Mouse (Mus musculus) embryonic facial prominence, embryonic 13.5 days (tissue): ENCODE measurements around the gene Tut1. TPM values are rescaled to one million over a fixed set of nuclear protein-coding genes. Genes with fewer than 3 reads are reported as not detected.
A peak's percentile ranks its signal among the peaks of the same experiment; 100 is the strongest.

Experiments used
- ATAC-seq: fragments of 200-750 bp; cut with Nextera tagmentation; 2 replicates; pipeline ENCODE4 v1.8.0; 2017; ENCODE audit warnings: low read depth; ENCODE audit not compliant: insufficient number of reproducible peaks, insufficient read depth, low FRiP score, low TSS enrichment
- H3K27ac ChIP-seq: fragments of 300-500 bp; sonication (generic); 2 replicates; pipeline ENCODE4 v1.5.1; 2015; ENCODE audit warnings: moderate library complexity, mild to moderate bottlenecking, inconsistent platforms
- H3K27me3 ChIP-seq: fragments of 300-500 bp; sonication (generic); 2 replicates; pipeline ENCODE4 v1.6.1; 2015; ENCODE audit warnings: mild to moderate bottlenecking, inconsistent platforms
- H3K36me3 ChIP-seq: fragments of 300-500 bp; sonication (generic); 2 replicates; pipeline ENCODE4 v1.6.1; 2015; ENCODE audit warnings: mild to moderate bottlenecking, inconsistent platforms
- H3K4me1 ChIP-seq: fragments of 300-500 bp; sonication (generic); 2 replicates; pipeline ENCODE4 v1.6.1; 2015; ENCODE audit warnings: inconsistent platforms
- H3K4me2 ChIP-seq: fragments of 300-500 bp; sonication (generic); 2 replicates; pipeline ENCODE4 v1.6.1; 2015; ENCODE audit warnings: moderate library complexity, mild to moderate bottlenecking, inconsistent platforms
- H3K4me3 ChIP-seq: fragments of 300-500 bp; sonication (generic); 2 replicates; pipeline ENCODE4 v1.5.1; 2015; ENCODE audit warnings: mild to moderate bottlenecking, inconsistent platforms
- H3K9ac ChIP-seq: fragments of 300-500 bp; sonication (generic); 2 replicates; pipeline ENCODE4 v1.6.1; 2015; ENCODE audit warnings: mild to moderate bottlenecking, inconsistent platforms
- H3K9me3 ChIP-seq: fragments of 300-500 bp; sonication (generic); 2 replicates; pipeline ENCODE4 v1.6.1; 2016; ENCODE audit warnings: inconsistent platforms
- WGBS: fragments of 180-500 bp; shearing (Covaris S2); methylation state at CpG from one replicate; pipeline ENCODE4 v1.1.7; 2015; ENCODE audit warnings: mixed read lengths; 5-methylcytosine and 5-hydroxymethylcytosine counted together
- polyA plus RNA-seq: library from polyadenylated mRNA; unstranded; fragments of >200 nt; fragmentation: Nextera tagmentation; extraction: Ambion mirVana; gene quantifications from 2 replicates; pipeline ENCODE4 v1.2.1, GENCODE M21; 2015

Tut1 gene
- polyA plus RNA-seq: 33.6 and 34.5 TPM in 2 replicates

DNA sequence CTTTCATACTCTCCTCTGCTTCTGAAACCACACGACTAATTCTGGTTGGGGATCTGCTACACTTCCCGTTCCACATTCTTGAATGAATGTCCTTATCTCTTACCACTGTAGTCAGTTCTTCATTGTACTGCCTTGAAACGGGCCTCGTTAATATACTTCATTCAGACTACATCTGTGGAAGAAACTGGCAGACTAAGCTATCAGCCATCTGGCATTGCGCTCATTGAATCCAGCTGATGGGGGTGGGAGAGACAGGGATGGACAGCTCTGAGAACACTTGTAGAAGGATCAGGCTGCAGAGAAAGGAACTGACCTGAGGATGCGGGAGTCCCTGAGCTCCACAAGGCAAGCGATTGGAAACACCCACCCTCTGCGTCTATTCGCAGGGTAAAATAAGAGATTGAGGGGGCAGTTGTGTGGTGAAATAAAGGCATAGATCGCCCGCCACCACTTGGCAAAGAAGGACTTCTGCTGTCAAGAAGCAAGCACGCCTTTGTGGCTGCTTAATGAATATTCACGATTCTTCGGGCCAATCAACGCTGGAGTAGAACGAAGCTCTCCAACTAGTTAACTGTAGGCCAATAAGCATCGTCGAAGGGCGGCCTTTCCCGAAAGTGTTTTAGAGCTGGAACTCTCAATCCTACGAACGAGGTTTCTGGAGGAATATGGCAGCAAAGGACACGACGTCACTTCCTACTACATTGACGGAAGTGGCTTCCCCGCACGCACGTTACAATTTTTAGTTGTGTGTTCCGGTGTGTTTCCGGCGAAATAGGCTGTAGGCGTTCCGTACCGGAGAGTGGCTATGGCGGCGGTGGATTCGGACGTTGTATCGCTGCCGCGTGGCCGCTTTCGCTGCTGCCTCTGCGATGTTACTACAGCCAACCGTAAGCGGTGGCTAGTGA, at the start of gene Tut1:
TSS of gene Tut1 (plus strand) at position 713 of the 905 bp plus-strand sequence.
- Histone ChIP-seq H3K9ac (peak within 1 kb of the TSS; percentile 81), H3K4me1 (peaks cover 26% of the 10 kb centered on the region), H3K36me3 (peaks cover 71% of the 10 kb centered on the region), H3K27ac (peak within 1 kb of the TSS; percentile 86), H3K4me3 (peak within 1 kb of the TSS; percentile 83), H3K27me3 (no peaks in the 10 kb centered on the region), H3K9me3 (no peaks in the 10 kb centered on the region), H3K4me2 (peak within 1 kb of the TSS; percentile 82)
- 3% methylated on average over 46 of the region's 46 CpGs for WGBS
- ATAC-seq: peak; percentile 90

DNA sequence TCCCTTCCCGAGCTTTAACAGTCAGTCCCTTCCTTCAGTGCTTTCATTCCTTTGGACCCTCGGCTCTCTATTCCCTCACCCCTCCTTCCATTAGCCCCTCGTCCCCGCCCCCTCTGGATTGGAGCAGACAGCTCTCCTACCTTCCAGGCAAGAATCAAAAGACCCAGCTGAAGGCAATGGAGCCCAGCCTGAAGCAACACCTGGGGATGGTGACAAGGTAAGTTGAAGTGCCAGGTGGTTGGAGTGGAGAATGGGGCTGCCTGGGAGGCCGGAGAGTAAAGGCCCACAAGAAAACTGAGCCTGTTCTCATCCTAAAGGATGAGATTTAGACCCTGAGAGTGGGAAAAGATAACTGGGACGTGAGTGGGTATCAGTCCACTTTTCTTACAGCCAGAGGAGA, 45.1 kb upstream of the Tut1 start:
- no peak for ATAC-seq
- 89% methylated on average over 6 of the region's 6 CpGs for WGBS
- H3K4me1 ChIP-seq: no peaks in the 10 kb centered on the region

DNA sequence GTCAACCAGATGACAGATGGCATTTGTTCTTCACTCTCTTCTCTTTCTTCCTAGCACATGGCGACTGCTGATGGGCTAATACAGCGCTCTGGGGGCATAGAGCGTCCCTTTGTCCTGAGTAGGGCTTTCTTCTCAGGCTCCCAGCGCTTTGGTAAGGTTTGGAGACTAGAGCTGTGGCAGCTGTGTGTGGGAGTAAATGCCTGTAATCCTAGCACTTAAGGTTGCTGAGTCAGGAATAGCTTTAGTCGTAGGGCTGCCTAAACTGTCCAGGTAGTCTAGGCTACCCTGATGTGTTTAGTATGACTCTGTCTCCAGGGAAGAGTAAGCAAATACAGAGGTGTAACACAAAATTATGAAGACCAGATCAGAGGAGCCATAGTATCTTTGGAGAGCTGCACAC, 41.8 kb upstream of the Tut1 start:
- Histone ChIP-seq H3K4me2 (no peak overlapping the region), H3K9me3 (no peaks in the 10 kb centered on the region), H3K27ac (no peak overlapping the region), H3K36me3 (peaks cover 100% of the 10 kb centered on the region), H3K4me3 (no peak overlapping the region), H3K9ac (no peak overlapping the region; the same call in 1 of the 2 replicates), H3K27me3 (no peaks in the 10 kb centered on the region), H3K4me1 (no peaks in the 10 kb centered on the region)
- ATAC-seq: no peak
- WGBS: 90% methylated on average over 5 of the region's 5 CpGs

More for the DNA sequence above, 45.1 kb upstream of the Tut1 start:
- H3K9me3 ChIP-seq: no peaks in the 10 kb centered on the region
- H3K4me2 ChIP-seq: no peak overlapping the region
- no peaks in the 10 kb centered on the region for H3K27me3 ChIP-seq
- no peak overlapping the region for H3K27ac ChIP-seq
- peaks cover 96% of the 10 kb centered on the region for H3K36me3 ChIP-seq
- H3K4me3 ChIP-seq: no peak overlapping the region
- H3K9ac ChIP-seq: 0 out of 2 replicates have a peak overlapping the region, but pooled peaks have one; percentile 32

DNA sequence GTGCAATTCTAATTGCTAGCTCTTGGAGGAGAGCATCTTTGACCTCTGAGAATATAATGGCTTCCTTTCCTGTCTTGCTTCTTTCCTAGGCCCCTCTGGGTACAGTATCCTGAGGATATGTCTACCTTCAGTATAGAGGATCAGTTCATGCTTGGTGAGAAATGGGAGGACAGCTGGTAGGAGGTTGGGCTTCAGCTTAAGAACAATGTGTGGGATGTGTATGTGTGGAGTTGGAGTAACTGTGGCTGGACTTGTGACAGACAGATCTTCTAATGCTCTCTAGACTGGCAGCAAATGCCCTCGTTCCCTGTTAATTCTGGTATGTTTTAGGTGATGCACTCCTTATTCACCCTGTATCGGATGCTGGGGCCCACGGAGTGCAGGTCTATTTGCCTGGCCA, 39.4 kb upstream of the Tut1 start:
- Histone ChIP-seq H3K27ac (no peak overlapping the region), H3K9me3 (no peaks in the 10 kb centered on the region), H3K27me3 (no peaks in the 10 kb centered on the region), H3K4me2 (no peak overlapping the region), H3K9ac (no peak overlapping the region), H3K4me3 (no peak overlapping the region), H3K36me3 (peaks cover 80% of the 10 kb centered on the region), H3K4me1 (no peaks in the 10 kb centered on the region)
- ATAC-seq: no peak
- 96% methylated on average over 3 of the region's 3 CpGs for WGBS

DNA sequence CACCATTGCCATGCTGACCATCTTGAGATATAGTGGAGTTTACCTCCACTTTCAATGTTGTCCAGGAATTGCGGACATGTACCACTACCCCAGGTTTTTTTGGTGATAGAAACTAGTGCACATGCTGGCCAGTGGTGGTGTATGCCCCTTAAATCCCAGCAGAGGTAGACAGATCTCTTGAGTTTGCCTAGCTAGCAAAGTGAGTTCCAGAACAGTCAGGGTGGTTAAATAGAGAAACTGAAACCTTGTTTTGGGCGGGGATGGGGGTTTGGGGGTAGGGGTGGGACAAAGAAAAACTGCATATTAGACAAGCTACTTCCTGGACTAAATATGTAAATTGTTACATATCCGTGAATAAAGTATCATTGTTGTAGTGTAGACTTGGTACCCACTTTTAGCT, 34.6 kb upstream of the Tut1 start:
- Histone ChIP-seq H3K4me1 (peaks cover 17% of the 10 kb centered on the region), H3K36me3 (peaks cover 36% of the 10 kb centered on the region), H3K27me3 (no peaks in the 10 kb centered on the region), H3K27ac (no peak overlapping the region), H3K4me3 (no peak overlapping the region), H3K9me3 (no peaks in the 10 kb centered on the region), H3K4me2 (no peak overlapping the region), H3K9ac (no peak overlapping the region)
- WGBS: 90% methylated on average over 3 of the region's 3 CpGs
- ATAC-seq: no peak

DNA sequence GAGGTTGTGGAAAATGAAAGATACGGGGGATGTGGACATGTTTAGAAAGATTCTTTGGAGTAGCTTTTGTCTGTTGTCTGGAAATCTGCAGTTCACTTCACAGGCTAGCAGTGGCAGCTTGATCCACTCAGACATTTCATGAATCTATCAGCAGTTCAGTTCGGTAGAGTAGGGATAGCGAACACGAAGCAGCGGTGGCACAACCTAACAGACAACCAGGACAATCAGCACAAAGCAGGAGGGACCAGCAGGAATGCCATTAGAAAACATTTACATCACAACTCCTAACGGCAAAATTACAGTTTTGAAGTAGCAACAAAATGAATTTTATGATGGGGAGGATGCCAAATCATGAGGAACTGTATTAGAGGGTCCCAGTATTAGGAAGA, 34.0 kb upstream of the Tut1 start:
- H3K9me3 ChIP-seq: no peaks in the 10 kb centered on the region
- peak overlapping the region; percentile 82 for H3K4me3 ChIP-seq
- peaks cover 29% of the 10 kb centered on the region for H3K36me3 ChIP-seq
- H3K27ac ChIP-seq: peak overlapping the region; percentile 89
- no peak for ATAC-seq
- H3K4me1 ChIP-seq: peaks cover 17% of the 10 kb centered on the region
- WGBS: 70% methylated on average over 6 of the region's 6 CpGs
- peak overlapping the region; percentile 84 for H3K9ac ChIP-seq
- H3K4me2 ChIP-seq: peak overlapping the region; percentile 76
- H3K27me3 ChIP-seq: no peaks in the 10 kb centered on the region

DNA sequence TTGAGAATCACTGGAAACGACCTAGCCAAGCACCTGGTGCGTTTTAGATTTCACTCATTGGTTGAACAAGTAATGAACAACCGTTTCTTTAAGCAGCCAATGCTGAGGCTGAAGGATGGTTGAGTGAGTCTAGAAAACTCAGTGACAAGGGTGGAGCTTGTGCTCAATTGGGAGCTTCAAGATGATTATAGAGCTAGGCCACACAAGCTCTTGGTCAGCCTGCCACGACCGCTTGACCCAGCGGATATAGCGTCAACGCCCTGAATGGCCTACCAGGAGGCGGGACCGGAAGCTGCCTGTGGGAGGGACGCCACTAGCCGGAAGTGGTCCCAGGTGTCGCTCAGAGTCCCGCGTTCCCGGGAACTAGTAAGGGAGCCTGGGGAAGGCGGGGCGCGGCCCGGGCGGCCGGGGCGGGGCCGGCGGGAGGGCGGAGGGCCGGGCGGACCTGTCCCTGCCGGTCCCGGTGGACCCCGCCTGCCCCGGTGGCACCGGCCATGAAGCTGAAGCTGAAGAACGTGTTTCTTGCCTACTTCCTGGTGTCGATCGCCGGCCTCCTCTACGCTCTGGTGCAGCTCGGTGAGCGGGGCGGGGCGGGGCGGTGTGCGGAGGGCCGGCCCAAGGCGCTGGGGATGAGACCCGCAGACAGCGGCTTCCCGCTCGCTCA, 33.4 kb upstream of the Tut1 start, which contains the start of gene B3gat3:
TSS of gene B3gat3 (plus strand) at position 302 of the 664 bp plus-strand sequence.
- Histone ChIP-seq H3K9ac (peak within 1 kb of the TSS; percentile 84), H3K9me3 (no peaks in the 10 kb centered on the region), H3K27ac (peak within 1 kb of the TSS; percentile 89), H3K4me1 (peaks cover 17% of the 10 kb centered on the region), H3K4me2 (peak within 1 kb of the TSS; percentile 76), H3K36me3 (peaks cover 25% of the 10 kb centered on the region), H3K4me3 (peak within 1 kb of the TSS; percentile 82), H3K27me3 (no peaks in the 10 kb centered on the region)
- WGBS: 2% methylated on average over 50 of the region's 50 CpGs
- ATAC-seq: peak; percentile 93

- H3K4me3 ChIP-seq: peak overlapping the region; percentile 82
- under 1% methylated on average over 6 of the region's 6 CpGs for WGBS
- no peaks in the 10 kb centered on the region for H3K9me3 ChIP-seq
- H3K27me3 ChIP-seq: no peaks in the 10 kb centered on the region
- H3K4me1 ChIP-seq: peaks cover 17% of the 10 kb centered on the region
- H3K4me2 ChIP-seq: peak overlapping the region; percentile 76
- peak overlapping the region; percentile 89 for H3K27ac ChIP-seq
- no peak; the same call in 1 of the 2 replicates for ATAC-seq
- H3K9ac ChIP-seq: peak overlapping the region; percentile 84
- peaks cover 25% of the 10 kb centered on the region for H3K36me3 ChIP-seq
Observed at GRCm38 (mm10) chr19:8920836-8921291, 32.8 kb upstream of the Tut1 start.

DNA sequence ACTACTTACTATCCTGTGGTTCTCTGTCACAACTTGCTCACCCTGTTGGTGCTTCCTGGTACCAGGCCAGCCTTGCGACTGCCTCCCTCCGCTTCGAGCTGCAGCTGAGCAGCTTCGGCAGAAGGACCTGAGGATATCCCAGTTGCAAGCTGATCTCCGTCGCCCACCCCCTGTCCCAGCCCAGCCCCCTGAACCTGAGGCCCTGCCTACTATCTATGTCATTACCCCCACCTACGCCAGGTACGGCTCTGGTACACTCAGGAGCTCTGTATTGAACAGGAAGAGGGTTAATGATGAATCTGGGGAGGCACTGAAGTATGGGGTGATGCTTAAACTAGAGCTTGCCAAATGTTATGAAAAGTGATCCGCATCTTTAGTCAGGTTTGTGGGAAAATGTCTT, 31.9 kb upstream of the Tut1 start:
- Histone ChIP-seq H3K4me2 (peak overlapping the region; percentile 76), H3K9ac (peak overlapping the region; percentile 84; the same call in 1 of the 2 replicates), H3K27me3 (no peaks in the 10 kb centered on the region), H3K36me3 (peaks cover 24% of the 10 kb centered on the region), H3K27ac (no peak overlapping the region), H3K4me1 (peaks cover 17% of the 10 kb centered on the region), H3K9me3 (no peaks in the 10 kb centered on the region), H3K4me3 (peak overlapping the region; percentile 82)
- no peak for ATAC-seq
- WGBS: 47% methylated on average over 9 of the region's 9 CpGs

- Histone ChIP-seq H3K36me3 (peaks cover 41% of the 10 kb centered on the region), H3K4me2 (no peak overlapping the region), H3K4me3 (no peak overlapping the region), H3K27me3 (no peaks in the 10 kb centered on the region), H3K4me1 (peaks cover 22% of the 10 kb centered on the region), H3K27ac (no peak overlapping the region), H3K9me3 (no peaks in the 10 kb centered on the region), H3K9ac (no peak overlapping the region)
- 89% methylated on average over 2 of the region's 2 CpGs for WGBS
- no peak for ATAC-seq
Observed at GRCm38 (mm10) chr19:8926766-8927165, 26.9 kb upstream of the Tut1 start.

DNA sequence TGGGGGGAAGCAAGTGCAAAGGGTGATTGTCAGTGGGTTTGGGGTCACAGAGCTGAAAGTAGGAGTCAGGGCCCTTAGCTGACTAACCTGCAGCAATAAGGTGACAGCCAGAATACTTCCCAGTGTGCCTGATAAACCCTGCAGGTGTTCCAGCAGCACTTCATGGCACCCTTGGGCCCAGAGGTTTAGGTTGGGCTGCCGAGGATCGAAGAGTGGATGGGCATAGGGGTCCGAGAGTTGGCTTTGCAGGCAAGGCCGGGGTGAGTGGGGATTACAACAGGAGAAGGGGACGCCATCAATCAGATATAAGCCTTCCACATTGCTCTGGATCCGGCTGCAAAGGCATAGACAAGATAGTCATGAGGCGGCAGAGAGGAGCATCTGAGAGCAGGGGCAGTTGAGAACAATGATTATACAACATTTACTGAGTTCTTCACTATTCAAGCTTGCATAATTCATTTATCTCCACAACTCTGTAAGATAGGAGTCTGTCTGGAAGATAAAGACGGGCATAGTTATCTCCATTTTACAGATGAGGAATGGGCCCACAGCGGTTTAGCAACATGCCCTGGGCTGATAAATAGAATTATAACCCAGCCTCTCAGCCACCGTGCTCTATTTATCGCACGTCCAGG, 25.6 kb upstream of the Tut1 start:
- peaks cover 20% of the 10 kb centered on the region for H3K4me1 ChIP-seq
- H3K36me3 ChIP-seq: peaks cover 42% of the 10 kb centered on the region
- 89% methylated on average over 12 of the region's 12 CpGs for WGBS
- H3K9me3 ChIP-seq: no peaks in the 10 kb centered on the region
- H3K27ac ChIP-seq: no peak overlapping the region
- H3K4me3 ChIP-seq: no peak overlapping the region
- ATAC-seq: no peak
- no peak overlapping the region for H3K4me2 ChIP-seq
- no peaks in the 10 kb centered on the region for H3K27me3 ChIP-seq
- H3K9ac ChIP-seq: no peak overlapping the region
